Mouse (Mus musculus) liver, adult 2 months (tissue): ENCODE results near the gene Upb1. TPM values are rescaled to one million over a fixed set of nuclear protein-coding genes. Genes with fewer than 3 reads are reported as not detected.
"Not testable (repeated sequence)": the region's sequence is repeated elsewhere in the genome, so short reads cannot be mapped to it uniquely, and the experiment has no call there.

Source experiments
- DNase-seq: peaks from one replicate; pipeline ENCODE4 v3.0.0-alpha.2; 2011; ENCODE audit warnings: low read depth, low spot score; ENCODE audit errors: extremely low read depth
- H3K27ac ChIP-seq: fragments of 200-500 bp; replicated peaks from 2 replicates; pipeline ENCODE4 v1.5.1; 2012; ENCODE audit warnings: low read depth, mild to moderate bottlenecking, control low read depth, inconsistent platforms, low read length; ENCODE audit not compliant: insufficient read depth
- H3K27me3 ChIP-seq: fragments of 200-500 bp; 2 replicates; pipeline ENCODE4 v1.6.1; 2012; ENCODE audit warnings: mild to moderate bottlenecking, moderate library complexity, low read length, inconsistent platforms; ENCODE audit not compliant: control insufficient read depth, insufficient read depth
- H3K36me3 ChIP-seq: fragments of 200-500 bp; 2 replicates; pipeline ENCODE4 v1.6.1; 2012; ENCODE audit warnings: low read length, inconsistent platforms; ENCODE audit not compliant: control insufficient read depth, insufficient read depth
- H3K4me1 ChIP-seq: fragments of 200-500 bp; 2 replicates; pipeline ENCODE4 v1.6.1; 2011; ENCODE audit warnings: low read length; ENCODE audit not compliant: control insufficient read depth, insufficient read depth
- H3K4me3 ChIP-seq: fragments of 200-500 bp; 2 replicates; pipeline ENCODE4 v1.5.1; 2011; ENCODE audit warnings: low read depth, mild to moderate bottlenecking, control low read depth, low read length, moderate library complexity; ENCODE audit not compliant: insufficient read depth
- H3K79me2 ChIP-seq: fragments of 200-500 bp; 2 replicates; pipeline ENCODE4 v1.6.1; 2012; ENCODE audit warnings: inconsistent platforms, mild to moderate bottlenecking, low read length, moderate library complexity; ENCODE audit not compliant: control insufficient read depth, insufficient read depth
- H3K9ac ChIP-seq: fragments of 200-500 bp; 2 replicates; pipeline ENCODE4 v1.6.1; 2012; ENCODE audit warnings: low read depth, mild to moderate bottlenecking, control low read depth, inconsistent platforms, low read length
- CTCF ChIP-seq: fragments of 200-500 bp; IDR thresholded peaks from 2 replicates; pipeline ENCODE4 v1.5.1; 2011; ENCODE audit warnings: low read depth, low read length, control low read depth
- POLR2A ChIP-seq: fragments of 200-500 bp; IDR thresholded peaks from 2 replicates; pipeline ENCODE4 v1.6.1; 2011; ENCODE audit warnings: low read length, control low read depth; ENCODE audit not compliant: insufficient read depth; ENCODE audit errors: extremely low read depth
- WGBS: fragments of 180-500 bp; shearing (Covaris S2); methylation state at CpG from one replicate; pipeline ENCODE4 v1.1.7; 2018; 5-methylcytosine and 5-hydroxymethylcytosine counted together
- polyA plus RNA-seq: library from polyadenylated mRNA; depleted of rRNA; stranded (reverse); fragments of >200 nt; gene quantifications from 2 replicates; pipeline ENCODE4 v1.2.3, GENCODE M21; 2012; rRNA removed
- total RNA-seq: library from RNA; depleted of rRNA; stranded (reverse); fragments of >200 nt; gene quantifications from 2 replicates; pipeline ENCODE4 v1.2.3, GENCODE M21; 2014; rRNA removed

The Upb1 gene
- total RNA-seq (220 and 232 TPM in 2 replicates), polyA plus RNA-seq (120 and 125 TPM in 2 replicates)

DNA sequence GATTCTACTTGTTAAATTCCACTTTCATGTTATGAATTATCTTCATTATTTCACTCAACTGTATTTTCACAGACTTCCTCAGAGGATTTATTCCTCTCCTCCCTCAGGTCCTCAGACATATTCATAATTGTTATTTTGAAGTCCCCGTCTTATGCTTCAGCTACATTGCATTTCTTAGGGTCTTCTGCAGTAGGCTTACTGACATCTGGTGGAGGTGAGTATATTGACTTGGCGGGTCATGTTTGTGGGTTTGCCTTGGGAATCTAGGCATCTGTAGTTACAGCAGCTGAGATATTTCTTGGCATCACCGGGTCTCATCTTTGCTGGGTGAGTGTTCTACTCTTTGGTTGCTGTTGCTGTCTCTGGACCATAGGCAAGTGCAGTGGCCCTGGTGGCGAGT lies at the start of gene Upb1:
Gene Upb1 (plus strand): TSS at position 158 of the 400 bp plus-strand sequence.
- Histone ChIP-seq H3K9ac (no peak within 1 kb of the TSS), H3K4me1 (no peaks in the 10 kb centered on the region), H3K79me2 (no peaks in the 10 kb centered on the region), H3K27me3 (no peaks in the 10 kb centered on the region), H3K36me3 (no peaks in the 10 kb centered on the region), H3K27ac (no peak within 1 kb of the TSS), H3K4me3 (no peak within 1 kb of the TSS)
- 88% methylated on average over 4 of the region's 4 CpGs for WGBS
- no peak for DNase-seq
- TF ChIP-seq POLR2A (no peak), CTCF (no peak)

DNA sequence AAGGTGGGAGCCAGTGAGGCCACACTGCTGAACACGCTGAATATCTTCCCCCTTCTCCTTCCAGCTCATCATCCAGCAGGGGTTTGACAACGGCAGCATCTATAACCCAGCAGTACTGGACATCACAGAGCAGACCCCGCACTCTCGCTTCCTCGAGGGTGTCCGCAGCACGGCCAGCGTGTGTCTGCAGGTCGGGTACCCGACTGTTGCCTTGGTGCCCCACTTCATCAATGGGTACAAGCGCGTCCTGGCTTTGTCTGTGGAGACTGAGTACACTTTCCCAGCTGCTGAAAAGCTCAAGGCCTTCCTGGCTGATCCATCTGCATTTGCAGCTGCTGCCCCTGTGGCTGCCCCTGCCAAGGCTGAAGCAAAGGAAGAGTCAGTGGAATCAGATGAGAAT lies 48.4 kb upstream of the Upb1 start:
- 96% methylated on average over 12 of the region's 12 CpGs for WGBS
- Histone ChIP-seq H3K27ac (no peak overlapping the region), H3K4me3 (no peak overlapping the region), H3K79me2 (no peaks in the 10 kb centered on the region), H3K27me3 (no peaks in the 10 kb centered on the region), H3K36me3 (no peaks in the 10 kb centered on the region), H3K4me1 (no peaks in the 10 kb centered on the region), H3K9ac (no peak overlapping the region)
- DNase-seq, result no peak
- TF ChIP-seq POLR2A (no peak), CTCF (no peak)

DNA sequence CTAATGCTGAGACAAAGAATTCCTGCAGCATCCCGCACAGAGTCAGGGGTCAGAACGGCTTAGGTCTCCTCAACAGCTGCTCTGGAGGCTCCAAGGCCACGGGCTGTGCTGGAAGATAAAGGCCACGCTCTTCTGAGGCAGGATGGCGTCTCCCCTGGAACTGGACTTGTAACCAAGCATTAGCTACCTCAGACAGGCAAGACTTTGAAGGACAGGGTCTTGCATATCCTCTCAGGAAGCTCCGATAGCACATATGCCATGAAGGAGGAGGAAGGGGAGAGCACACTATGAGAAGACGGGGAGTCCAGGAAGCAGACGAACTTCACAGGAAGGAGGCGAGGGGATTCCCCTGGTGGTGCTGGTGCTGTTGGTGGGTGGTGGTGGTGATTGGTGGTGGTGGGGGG lies 47.1 kb upstream of the Upb1 start:
- not testable (repeated sequence) for H3K9ac ChIP-seq, DNase-seq, H3K79me2 ChIP-seq, H3K27ac ChIP-seq, H3K27me3 ChIP-seq, H3K36me3 ChIP-seq, H3K4me1 ChIP-seq, H3K4me3 ChIP-seq
- 65% methylated on average over 8 of the region's 9 CpGs for WGBS

GRCm38 (mm10) chr10:75355341-75355740 lies 45.6 kb upstream of the Upb1 start:
- no peak overlapping the region for H3K4me3 ChIP-seq
- H3K27ac ChIP-seq, result no peak overlapping the region
- H3K9ac ChIP-seq, result no peak overlapping the region
- TF ChIP-seq CTCF (no peak), POLR2A (no peak)
- H3K27me3 ChIP-seq, result no peaks in the 10 kb centered on the region
- no peaks in the 10 kb centered on the region for H3K36me3 ChIP-seq
- no peaks in the 10 kb centered on the region for H3K4me1 ChIP-seq
- H3K79me2 ChIP-seq, result no peaks in the 10 kb centered on the region
- DNase-seq, result peak; percentile 68
- WGBS, result 37% methylated on average over 4 of the region's 4 CpGs

DNA sequence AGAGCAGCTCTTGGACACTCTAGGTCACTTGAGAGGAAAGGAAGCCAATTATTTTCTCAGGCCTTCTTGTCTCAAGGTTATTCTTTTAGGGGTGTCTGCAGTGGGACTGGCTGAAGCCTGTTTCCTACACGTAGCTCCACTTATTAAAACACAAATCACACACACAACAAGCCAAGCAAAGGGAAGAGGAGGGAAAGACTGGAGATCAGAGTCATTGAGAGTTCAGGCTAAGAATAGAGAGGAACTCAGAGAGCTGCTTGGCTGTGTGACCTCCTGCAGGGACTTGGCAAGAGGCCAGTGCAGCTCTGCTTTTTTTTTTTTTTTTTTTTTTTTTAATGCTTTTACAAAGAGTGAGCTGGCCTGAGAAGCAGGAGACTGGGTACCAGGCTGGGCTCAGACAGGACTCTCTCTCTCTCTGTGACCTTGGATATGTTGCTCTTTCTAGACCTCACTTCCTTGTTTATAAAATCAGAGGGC lies 36.7 kb upstream of the Upb1 start:
- WGBS, result 68% methylated on average over 1 of the region's 1 CpGs

DNA sequence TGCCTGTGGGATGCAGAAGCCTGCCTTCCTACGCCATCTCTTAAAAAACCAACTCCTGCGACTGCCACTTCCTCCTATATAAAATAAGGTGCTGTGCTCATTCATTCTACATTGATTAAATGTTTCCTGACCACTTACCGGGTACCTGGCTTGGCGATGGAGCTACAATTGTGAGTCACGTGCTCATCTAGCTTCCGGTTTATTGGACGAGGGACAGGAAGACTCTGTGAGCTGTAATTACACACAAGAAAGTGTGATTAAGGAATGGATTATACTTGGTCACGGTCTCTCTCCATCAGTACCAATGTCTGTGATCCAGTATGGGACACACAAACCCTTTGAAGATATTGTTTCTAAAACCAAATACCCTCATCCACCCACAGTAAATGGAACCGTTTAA lies 36.1 kb upstream of the Upb1 start:
- WGBS, result 75% methylated on average over 9 of the region's 9 CpGs
- Histone ChIP-seq H3K4me1 (peaks cover 2% of the 10 kb centered on the region; the same call in 1 of the 2 replicates), H3K27ac (0 out of 2 replicates have a peak overlapping the region, but pooled peaks have one; percentile 17), H3K4me3 (no peak overlapping the region), H3K36me3 (no peaks in the 10 kb centered on the region), H3K9ac (no peak overlapping the region), H3K79me2 (no peaks in the 10 kb centered on the region), H3K27me3 (no peaks in the 10 kb centered on the region)
- no peak for DNase-seq
- no peak for TF ChIP-seq POLR2A
- no peak for TF ChIP-seq CTCF

More for the DNA sequence above, 36.7 kb upstream of the Upb1 start:
- H3K79me2 ChIP-seq, H3K4me3 ChIP-seq, H3K27ac ChIP-seq, H3K27me3 ChIP-seq, H3K36me3 ChIP-seq, H3K4me1 ChIP-seq, H3K9ac ChIP-seq: not testable (repeated sequence)
- DNase-seq, result peak; percentile 35
